Mouse (Mus musculus): ENCODE data around the gene Thoc7.
A peak's percentile ranks its signal among the peaks of the same experiment; 100 is the strongest.

Thoc7 gene

GRCm38 (mm10) chr14:13933290-13934051 lies 28.2 kb downstream of the Thoc7 start:
- DNase-seq (ENCODE audit: low spot score), result no peak

- peak; percentile 1 for DNase-seq (ENCODE audit: low spot score)
Observed at GRCm38 (mm10) chr14:13917630-13918029, 44.0 kb downstream of the Thoc7 start.

- no peak for DNase-seq (ENCODE audit: low spot score)
Observed at GRCm38 (mm10) chr14:13917208-13917607, 44.4 kb downstream of the Thoc7 start.

- no peak for DNase-seq (ENCODE audit: low spot score)
Observed at GRCm38 (mm10) chr14:13915207-13915606, 46.4 kb downstream of the Thoc7 start.

GRCm38 (mm10) chr14:13914387-13915082 lies 47.1 kb downstream of the Thoc7 start, which contains the start of gene Gm281:
Gene Gm281, minus strand, starts transcription at chr14:13914478.
- DNase-seq (ENCODE audit: low spot score), result no peak

GRCm38 (mm10) chr14:13910148-13910547 lies 51.5 kb downstream of the Thoc7 start:
- no peak for DNase-seq (ENCODE audit: low spot score)

- DNase-seq (ENCODE audit: low spot score), result no peak
Observed at GRCm38 (mm10) chr14:13907145-13907544, 54.5 kb downstream of the Thoc7 start.

- DNase-seq (ENCODE audit: low spot score), result no peak
Observed at GRCm38 (mm10) chr14:13906461-13906860, 55.2 kb downstream of the Thoc7 start.

GRCm38 (mm10) chr14:13901611-13902067 lies 60.0 kb downstream of the Thoc7 start:
- DNase-seq (ENCODE audit: low spot score), result peak; percentile 22
